Mouse (Mus musculus): ENCODE measurements around the gene Ttc25.
"Not testable (repeated sequence)": the region's sequence is repeated elsewhere in the genome, so short reads cannot be mapped to it uniquely, and the experiment has no call there.

Ttc25 gene

GRCm38 (mm10) chr11:100569789-100570188 is 24.4 kb downstream of the Ttc25 start:
- in situ Hi-C loops (cut with MboI, MseI): loop anchor here (5.0 to 10.0 kb wide), 3 partner anchors 55 to 138 kb away; partner anchors contain the start of gene Dnajc7 (in 1 of the 2)

- in situ Hi-C loops (cut with MboI, MseI): loop anchor here in 1 of 2 experiments (10.0 kb wide), 1 partner anchor 54 kb away; the partner anchor contains the start of gene Dnajc7
Measured at GRCm38 (mm10) chr11:100570430-100571201, 25.2 kb downstream of the Ttc25 start.

- in situ Hi-C loops (cut with MboI, MseI): loop anchor here in 1 of 2 experiments (10.0 kb wide), 1 partner anchor 54 kb away; the partner anchor contains the start of gene Dnajc7
Measured at GRCm38 (mm10) chr11:100571202-100571567, 25.8 kb downstream of the Ttc25 start.

- in situ Hi-C loops (cut with MboI, MseI): loop anchor here in 1 of 2 experiments (10.0 kb wide), 1 partner anchor 51 kb away; the partner anchor contains the start of gene Dnajc7
Measured at GRCm38 (mm10) chr11:100574188-100574587, 28.8 kb downstream of the Ttc25 start.

GRCm38 (mm10) chr11:100574708-100575483 is 29.5 kb downstream of the Ttc25 start, which contains the start of gene Cnp:
Cnp (plus strand) TSS chr11:100574904.
- in situ Hi-C loops (cut with MboI, MseI): loop anchor here in 1 of 2 experiments (10.0 kb wide), 1 partner anchor 50 kb away; the partner anchor contains the start of gene Dnajc7

GRCm38 (mm10) chr11:100575484-100575855 is 30.1 kb downstream of the Ttc25 start:
- in situ Hi-C loops (cut with MboI, MseI): loop anchor here in 1 of 2 experiments (10.0 kb wide), 1 partner anchor 49 kb away; the partner anchor contains the start of gene Dnajc7

GRCm38 (mm10) chr11:100576256-100576655 is 30.8 kb downstream of the Ttc25 start:
- in situ Hi-C loops (cut with MboI, MseI): loop anchor here in 1 of 2 experiments (10.0 kb wide), 1 partner anchor 49 kb away; the partner anchor contains the start of gene Dnajc7

GRCm38 (mm10) chr11:100577852-100578599 is 32.6 kb downstream of the Ttc25 start:
- in situ Hi-C loops (cut with MboI, MseI): loop anchor here in 1 of 2 experiments (10.0 kb wide), 1 partner anchor 47 kb away; the partner anchor contains the start of gene Dnajc7

- in situ Hi-C loops (cut with MboI, MseI): loop anchor here in 1 of 2 experiments (10.0 kb wide), 1 partner anchor 46 kb away; the partner anchor contains the start of gene Dnajc7
Measured at GRCm38 (mm10) chr11:100579116-100579799, 33.9 kb downstream of the Ttc25 start.

- in situ Hi-C loops (cut with MboI, MseI): no loop called here
Measured at GRCm38 (mm10) chr11:100580275-100580674, 34.9 kb downstream of the Ttc25 start.

- in situ Hi-C loops (cut with MboI, MseI): no loop called here
Measured at GRCm38 (mm10) chr11:100581756-100582155, 36.3 kb downstream of the Ttc25 start.

GRCm38 (mm10) chr11:100582413-100582812 is 37.0 kb downstream of the Ttc25 start:
- in situ Hi-C loops (cut with MboI, MseI): not testable (repeated sequence)

GRCm38 (mm10) chr11:100582836-100583235 is 37.4 kb downstream of the Ttc25 start:
- in situ Hi-C loops (cut with MboI, MseI): no loop called here

- in situ Hi-C loops (cut with MboI, MseI): no loop called here
Measured at GRCm38 (mm10) chr11:100584561-100584961, 39.2 kb downstream of the Ttc25 start.

- in situ Hi-C loops (cut with MboI, MseI): no loop called here
Measured at GRCm38 (mm10) chr11:100585148-100585547, 39.7 kb downstream of the Ttc25 start.

GRCm38 (mm10) chr11:100588462-100588861 is 43.1 kb downstream of the Ttc25 start:
- in situ Hi-C loops (cut with MboI, MseI): no loop called here

GRCm38 (mm10) chr11:100592346-100593046 is 47.1 kb downstream of the Ttc25 start:
- in situ Hi-C loops (cut with MboI, MseI): no loop called here

- in situ Hi-C loops (cut with MboI, MseI): no loop called here
Measured at GRCm38 (mm10) chr11:100594608-100595007, 49.2 kb downstream of the Ttc25 start.

- in situ Hi-C loops (cut with MboI, MseI): no loop called here
Measured at GRCm38 (mm10) chr11:100595533-100595932, 50.1 kb downstream of the Ttc25 start.

GRCm38 (mm10) chr11:100598074-100598473 is 52.7 kb downstream of the Ttc25 start:
- in situ Hi-C loops (cut with MboI, MseI): no loop called here
